Comparison of ENCODE assay signal across 8 mouse cellular contexts in genomic region chr1:119197415-119197700, GRCm38 (mm10).
DNase-seq lines count a peak whose midpoint lies in the region; ATAC-seq and TF ChIP-seq lines count a peak whose summit lies in the region.

No protein-coding gene starts in this region.

- peaks cover 50% of the 10 kb centered on the region for H3K27me3 ChIP-seq in E14TG2a.4 (ENCODE audit: insufficient read depth, low read length)
- H3K27me3 ChIP-seq in heart, embryonic 12.5 days (replicated peaks) = no peaks in the 10 kb centered on the region
- H3K27me3 ChIP-seq in kidney, embryonic 15.5 days = peaks cover 3% of the 10 kb centered on the region; the same call in 1 of the 2 replicates
- H3K27me3 ChIP-seq in embryonic facial prominence, embryonic 10.5 days (replicated peaks; ENCODE audit: low read depth, poor library complexity, severe bottlenecking) = no peaks in the 10 kb centered on the region

- H3K36me3 ChIP-seq in E14TG2a.4 (ENCODE audit: insufficient read depth, low read length) = no peaks in the 10 kb centered on the region
- no peaks in the 10 kb centered on the region for H3K36me3 ChIP-seq in heart, embryonic 12.5 days
- H3K36me3 ChIP-seq in kidney, embryonic 15.5 days = no peaks in the 10 kb centered on the region
- H3K36me3 ChIP-seq in embryonic facial prominence, embryonic 10.5 days (replicated peaks) = no peaks in the 10 kb centered on the region

- WGBS in heart, embryonic 12.5 days = 36% methylated on average over 7 of the region's 7 CpGs
- WGBS in kidney, embryonic 15.5 days = 47% methylated on average over 7 of the region's 7 CpGs
- WGBS in embryonic facial prominence, embryonic 10.5 days = 57% methylated on average over 7 of the region's 7 CpGs

- H3K9ac ChIP-seq in heart, embryonic 12.5 days = no peak overlapping the region
- H3K9ac ChIP-seq in kidney, embryonic 15.5 days = no peak overlapping the region

- no peak overlapping the region for H3K27ac ChIP-seq in heart, embryonic 12.5 days (ENCODE audit: poor library complexity, severe bottlenecking)
- H3K27ac ChIP-seq in kidney, embryonic 15.5 days = no peak overlapping the region
- H3K27ac ChIP-seq in embryonic facial prominence, embryonic 10.5 days (replicated peaks) = no peak overlapping the region

- peak overlapping the region; percentile 57 for H3K4me3 ChIP-seq in E14TG2a.4 (replicated peaks; ENCODE audit: low read length)
- no peak overlapping the region for H3K4me3 ChIP-seq in heart, embryonic 12.5 days
- H3K4me3 ChIP-seq in kidney, embryonic 15.5 days (replicated peaks) = no peak overlapping the region
- H3K4me3 ChIP-seq in embryonic facial prominence, embryonic 10.5 days = no peak overlapping the region

- peak overlapping the region; percentile 30; the same call in 1 of the 2 replicates for H3K4me2 ChIP-seq in heart, embryonic 12.5 days
- peak overlapping the region; percentile 9; the same call in 1 of the 2 replicates for H3K4me2 ChIP-seq in kidney, embryonic 15.5 days

- no peak for TF ChIP-seq CTCF in E14TG2a.4 (conservative IDR thresholded peaks at IDR 0.05; ENCODE audit: low read length)

- H3K4me1 ChIP-seq in E14TG2a.4 (replicated peaks; ENCODE audit: low read depth, low read length) = peaks cover 12% of the 10 kb centered on the region
- H3K4me1 ChIP-seq in heart, embryonic 12.5 days (replicated peaks) = peaks cover 41% of the 10 kb centered on the region
- H3K4me1 ChIP-seq in kidney, embryonic 15.5 days = peaks cover 12% of the 10 kb centered on the region
- H3K4me1 ChIP-seq in embryonic facial prominence, embryonic 10.5 days = peaks cover 15% of the 10 kb centered on the region

- peak; percentile 34; the same call in 1 of the 2 replicates for ATAC-seq in heart, embryonic 12.5 days (ENCODE audit: insufficient number of reproducible peaks, low FRiP score)
- ATAC-seq in kidney, embryonic 15.5 days (replicated peaks; ENCODE audit: low FRiP score) = peak; percentile 87
- no peak for ATAC-seq in megakaryocyte progenitor cell, adult 5-6 weeks (replicated peaks; ENCODE audit: poor library complexity)

- no peaks in the 10 kb centered on the region for H3K9me3 ChIP-seq in E14TG2a.4 (ENCODE audit: low read length)
- no peaks in the 10 kb centered on the region for H3K9me3 ChIP-seq in heart, embryonic 12.5 days (replicated peaks)
- no peaks in the 10 kb centered on the region for H3K9me3 ChIP-seq in kidney, embryonic 15.5 days (replicated peaks)
- no peaks in the 10 kb centered on the region for H3K9me3 ChIP-seq in embryonic facial prominence, embryonic 10.5 days

- DNase-seq in cerebellum, adult 9-11 months = peak; percentile 18
- no peak for DNase-seq in cerebellum, adult 8-10 months
- DNase-seq in embryonic facial prominence, embryonic 10.5 days (ENCODE audit: low spot score) = no peak
- no peak for DNase-seq in right cerebral cortex, postnatal 36 days (ENCODE audit: low spot score in 2 of 2)
